Comparison of ENCODE assay signal across 9 mouse cellular contexts in genomic region chr4:100097364-100097979, GRCm38 (mm10). TPM values are rescaled to one million over a fixed set of nuclear protein-coding genes. Genes with fewer than 3 reads are reported as not detected.
DNase-seq lines count a peak whose midpoint lies in the region; ATAC-seq and TF ChIP-seq lines count a peak whose summit lies in the region.
"Had no signal": no experiment of that assay in that cellular context is flagged by ENCODE, and none has a peak within 500 bp of the region (broad histone marks: within the 10 kb centered on the region; RNA-seq: fewer than 3 reads in every experiment).

No protein-coding gene starts in this region.

- peak overlapping the region; percentile 84 for H3K4me3 ChIP-seq in E14TG2a.4 (replicated peaks; ENCODE audit: low read length)
- H3K4me3 ChIP-seq in forebrain, embryonic 13.5 days, result peak overlapping the region; percentile 63; the same call in 1 of the 2 replicates
- H3K4me3 ChIP-seq in limb, embryonic 13.5 days, result peak overlapping the region; percentile 84
- H3K4me3 ChIP-seq: erythroblast, embryonic 14.5 days had no signal

- peaks cover 65% of the 10 kb centered on the region for H3K27me3 ChIP-seq in E14TG2a.4 (ENCODE audit: insufficient read depth, low read length)
- peaks cover 26% of the 10 kb centered on the region for H3K27me3 ChIP-seq in forebrain, embryonic 13.5 days
- H3K27me3 ChIP-seq in limb, embryonic 13.5 days, result peaks cover 48% of the 10 kb centered on the region

- H3K9me3 ChIP-seq in E14TG2a.4 (ENCODE audit: low read length), result no peaks in the 10 kb centered on the region
- H3K9me3 ChIP-seq in forebrain, embryonic 13.5 days (replicated peaks), result no peaks in the 10 kb centered on the region
- H3K9me3 ChIP-seq in limb, embryonic 13.5 days, result no peaks in the 10 kb centered on the region

- H3K4me1 ChIP-seq in E14TG2a.4 (replicated peaks; ENCODE audit: low read depth, low read length), result peaks cover 54% of the 10 kb centered on the region
- peaks cover 9% of the 10 kb centered on the region for H3K4me1 ChIP-seq in forebrain, embryonic 13.5 days
- H3K4me1 ChIP-seq in limb, embryonic 13.5 days, result peaks cover 33% of the 10 kb centered on the region

- peak overlapping the region; percentile 98; the same call in 1 of the 2 replicates for H3K4me2 ChIP-seq in forebrain, embryonic 13.5 days
- peak overlapping the region; percentile 78 for H3K4me2 ChIP-seq in limb, embryonic 13.5 days (replicated peaks)

- no peak overlapping the region for H3K9ac ChIP-seq in forebrain, embryonic 13.5 days
- peak overlapping the region; percentile 86 for H3K9ac ChIP-seq in limb, embryonic 13.5 days

- DNase-seq in heart, adult 11 months, result peak; percentile 67
- no peak for DNase-seq in heart, postnatal 14 days
- DNase-seq in left cerebral cortex, postnatal 10 days (ENCODE audit: extremely low spot score in 1 of 2, low spot score in 2 of 2), result no peak
- DNase-seq in thymus, postnatal 14 days, result no peak

- TF ChIP-seq CTCF in E14TG2a.4 (conservative IDR thresholded peaks at IDR 0.05; ENCODE audit: low read length), result no peak

- H3K27ac ChIP-seq in forebrain, embryonic 13.5 days, result no peak overlapping the region
- no peak overlapping the region for H3K27ac ChIP-seq in limb, embryonic 13.5 days

- no peak for ATAC-seq in forebrain, embryonic 13.5 days
- no peak for ATAC-seq in limb, embryonic 13.5 days (ENCODE audit: low FRiP score, low read depth)
- no peak for ATAC-seq in megakaryocyte progenitor cell, adult 5-6 weeks (replicated peaks; ENCODE audit: poor library complexity)

- 12% methylated on average over 10 of the region's 10 CpGs for WGBS in forebrain, embryonic 13.5 days
- 23% methylated on average over 10 of the region's 10 CpGs for WGBS in limb, embryonic 13.5 days

- intact Hi-C loops in heart, postnatal 14 days (cut with DNase I), result loop anchor here (5.0 to 10.0 kb wide), 4 partner anchors 70 to 153 kb away; no protein-coding TSS in a partner anchor
- intact Hi-C loops in left cerebral cortex, postnatal 10 days (cut with DNase I), result loop anchor here (5.0 kb wide), 2 partner anchors 70 to 440 kb away; no protein-coding TSS in a partner anchor

- no peaks in the 10 kb centered on the region for H3K36me3 ChIP-seq in E14TG2a.4 (ENCODE audit: insufficient read depth, low read length)
- no peaks in the 10 kb centered on the region for H3K36me3 ChIP-seq in forebrain, embryonic 13.5 days (ENCODE audit: poor library complexity, severe bottlenecking)
- H3K36me3 ChIP-seq in limb, embryonic 13.5 days, result no peaks in the 10 kb centered on the region

RNA-seq across cellular contexts. Expression of gene Ror1, which starts 1.9 kb away (rescaled TPM):
- total RNA-seq in heart, postnatal 14 days (2021), result 10 to 100 TPM in 1 of 2 experiments, 1 to 10 TPM in 1; 9.3 to 12.0 TPM
- 0.76 and 0.84 TPM in 2 replicates for polyA plus RNA-seq in forebrain, embryonic 13.5 days (2015; fragmentation: Nextera tagmentation; extraction: Ambion mirVana)
- 10.4 and 11.8 TPM in 2 replicates for polyA plus RNA-seq in limb, embryonic 13.5 days (2015; fragmentation: Nextera tagmentation; extraction: Ambion mirVana)
- total RNA-seq in left cerebral cortex, postnatal 10 days (2021), result 1 to 10 TPM in 1 of 2 experiments, under 1 TPM in 1; 0.89 to 1.2 TPM
- not detected in 2 replicates for total RNA-seq in megakaryocyte progenitor cell, adult 5-6 weeks (2015)
- total RNA-seq in megakaryocyte progenitor cell, adult 5-6 weeks (2017), result not detected in 2 replicates
- polyA plus RNA-seq: erythroblast, embryonic 14.5 days had no signal

Comparison
In these comparisons a context has a peak if more than half of its experiments do, and no peak if none do; other contexts are left out.
1. RNA of gene Ror1, which starts 1.9 kb away (total RNA-seq): 9.3 to 12.0 TPM in heart, postnatal 14 days; 0.89 to 1.2 TPM in left cerebral cortex, postnatal 10 days and not detected in megakaryocyte progenitor cell, adult 5-6 weeks; every median in the first group is over 4 times any median in the second.
2. Peak in every context shown above with its lines, with median percentiles within 50 percentile points of each other: H3K4me3 ChIP-seq.